Mouse (Mus musculus): Measurements from ENCODE around the gene Ascl5. TPM values are rescaled to one million over a fixed set of nuclear protein-coding genes. Genes with fewer than 3 reads are reported as not detected.

Ascl5 gene
- polyA plus RNA-seq, 2 experiments, result 0.18 TPM; not detected in 1

DNA sequence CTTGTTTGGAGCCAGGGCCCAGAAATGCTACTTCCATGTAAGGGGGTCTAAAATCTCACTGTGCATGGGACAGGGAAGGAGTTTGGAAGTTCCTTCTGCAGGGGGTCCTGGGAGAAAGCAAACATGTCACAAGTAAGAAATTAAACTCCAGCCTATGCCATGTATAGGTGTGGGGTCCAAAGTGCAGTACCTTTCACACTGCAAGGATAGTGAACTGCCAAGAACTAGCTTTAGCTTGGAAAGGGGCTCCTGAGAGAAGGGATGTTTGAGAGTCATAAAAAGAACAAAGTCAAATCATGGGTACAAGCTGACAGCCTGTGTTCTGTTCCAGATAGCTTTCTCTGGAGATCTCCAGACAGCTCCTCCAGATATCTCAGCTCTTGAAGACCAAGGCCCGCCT is 30.6 kb downstream of the Ascl5 start:
- Histone ChIP-seq H3K36me3 (ENCODE audit: control insufficient read depth, insufficient read depth, low read length) (no peaks in the 10 kb centered on the region), H3K9ac (ENCODE audit: low read depth, low read length, severe bottlenecking) (no peak overlapping the region), H3K4me3 (replicated peaks; ENCODE audit: low read length) (no peak overlapping the region), H3K9me3 (ENCODE audit: control insufficient read depth, low read length) (no peaks in the 10 kb centered on the region; the same call in 1 of the 2 replicates), H3K4me1 (ENCODE audit: control insufficient read depth, insufficient read depth, low read length) (no peaks in the 10 kb centered on the region), H3K27me3 (ENCODE audit: control insufficient read depth, insufficient read depth, low read length) (no peaks in the 10 kb centered on the region), H3K4me2 (replicated peaks; ENCODE audit: low read depth, low read length, severe bottlenecking) (no peak overlapping the region), H3K27ac (replicated peaks; ENCODE audit: low read depth, low read length) (no peak overlapping the region)
- no peak for TF ChIP-seq POLR2A (IDR thresholded peaks at IDR 0.05; ENCODE audit: borderline replicate concordance, extremely low read depth, insufficient read depth, insufficient read length)
- ATAC-seq (ENCODE audit: low FRiP score, low read depth), result no peak
- DNase-seq (ENCODE audit: low spot score), result no peak
- 91% methylated on average over 1 of the region's 1 CpGs for WGBS

DNA sequence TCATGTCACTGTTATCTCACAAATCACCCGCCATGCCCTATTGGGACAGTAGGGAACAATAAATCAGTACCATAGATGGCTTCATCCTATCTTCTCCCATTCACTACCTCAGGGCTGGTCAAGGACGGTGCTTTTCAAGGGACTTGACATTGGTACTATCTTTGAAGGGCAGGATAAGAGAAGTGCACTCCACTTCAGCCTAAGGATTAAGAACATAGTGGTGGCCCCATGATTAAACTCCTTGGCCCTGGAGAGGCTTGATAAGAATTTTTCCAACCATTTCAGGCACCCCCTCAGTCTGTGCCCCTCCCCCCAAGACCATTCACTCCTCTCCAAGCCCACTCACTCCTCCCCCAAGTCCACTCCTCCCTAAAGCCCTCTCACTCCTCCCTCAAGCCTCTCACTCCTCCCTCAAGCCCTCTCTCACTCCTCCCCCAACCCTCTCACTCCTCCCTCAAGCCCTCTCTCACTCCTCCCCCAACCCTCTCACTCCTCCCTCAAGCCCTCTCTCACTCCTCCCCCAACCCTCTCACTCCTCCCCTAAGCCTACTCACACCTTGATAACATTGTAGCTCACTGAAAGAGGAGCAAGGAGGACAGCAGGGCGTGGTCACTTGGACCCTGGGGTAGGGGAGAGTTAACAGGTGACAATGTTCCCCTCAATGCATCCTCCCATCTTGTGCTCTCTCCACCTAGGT is 35.5 kb downstream of the Ascl5 start:
- Histone ChIP-seq H3K27ac (replicated peaks; ENCODE audit: low read depth, low read length) (no peak overlapping the region), H3K9ac (ENCODE audit: low read depth, low read length, severe bottlenecking) (no peak overlapping the region), H3K36me3 (ENCODE audit: control insufficient read depth, insufficient read depth, low read length) (no peaks in the 10 kb centered on the region), H3K9me3 (ENCODE audit: control insufficient read depth, low read length) (no peaks in the 10 kb centered on the region; the same call in 1 of the 2 replicates), H3K4me2 (replicated peaks; ENCODE audit: low read depth, low read length, severe bottlenecking) (no peak overlapping the region), H3K4me3 (replicated peaks; ENCODE audit: low read length) (no peak overlapping the region), H3K27me3 (ENCODE audit: control insufficient read depth, insufficient read depth, low read length) (no peaks in the 10 kb centered on the region), H3K4me1 (ENCODE audit: control insufficient read depth, insufficient read depth, low read length) (no peaks in the 10 kb centered on the region)
- no peak for TF ChIP-seq POLR2A (IDR thresholded peaks at IDR 0.05; ENCODE audit: borderline replicate concordance, extremely low read depth, insufficient read depth, insufficient read length)
- 78% methylated on average over 3 of the region's 3 CpGs for WGBS
- DNase-seq (ENCODE audit: low spot score), result no peak
- ATAC-seq (ENCODE audit: low FRiP score, low read depth), result no peak

DNA sequence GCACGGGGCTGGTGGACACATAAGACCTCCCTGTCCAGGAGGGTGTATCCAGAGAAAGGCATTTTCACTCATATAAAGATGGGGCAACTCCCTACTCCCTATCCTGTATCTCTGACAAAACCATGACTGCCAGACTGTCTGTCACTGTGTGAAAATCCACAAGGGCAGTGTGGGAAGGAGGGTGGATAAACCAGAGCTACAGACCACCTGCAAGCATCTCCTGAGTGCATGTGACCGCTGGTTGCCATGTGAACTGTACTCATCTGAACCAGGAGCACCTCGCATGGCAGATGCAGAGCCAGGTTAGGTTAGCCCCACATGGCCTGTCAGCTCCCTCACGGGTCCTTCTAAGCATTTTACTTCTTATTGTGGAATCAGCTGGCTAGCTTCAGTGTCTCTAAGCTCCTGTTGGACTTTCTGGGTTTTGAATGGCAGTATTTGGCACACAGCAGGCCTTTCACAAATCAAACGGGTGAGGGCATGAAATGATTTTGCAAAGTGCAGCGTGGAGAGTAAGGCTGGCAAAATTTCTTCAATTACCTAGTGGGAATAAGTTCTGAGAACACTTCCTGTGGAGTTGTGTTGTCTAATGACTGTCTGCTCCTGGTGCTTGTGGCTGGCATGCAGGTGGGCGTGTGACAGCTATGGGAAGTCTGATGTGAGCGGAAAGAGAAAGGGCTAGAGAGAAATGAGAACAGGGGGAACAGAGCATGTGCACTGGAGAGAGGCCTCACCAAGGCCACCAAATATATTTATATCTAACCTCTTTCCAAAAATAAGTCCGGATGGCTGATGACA is 39.0 kb downstream of the Ascl5 start:
- H3K4me3 ChIP-seq (replicated peaks; ENCODE audit: low read length), result no peak overlapping the region
- no peak for TF ChIP-seq POLR2A (IDR thresholded peaks at IDR 0.05; ENCODE audit: borderline replicate concordance, extremely low read depth, insufficient read depth, insufficient read length)
- DNase-seq (ENCODE audit: low spot score), result no peak
- 72% methylated on average over 9 of the region's 9 CpGs for WGBS
- H3K9ac ChIP-seq (ENCODE audit: low read depth, low read length, severe bottlenecking), result no peak overlapping the region
- no peaks in the 10 kb centered on the region for H3K9me3 ChIP-seq (ENCODE audit: control insufficient read depth, low read length)
- H3K27ac ChIP-seq (replicated peaks; ENCODE audit: low read depth, low read length), result no peak overlapping the region
- H3K4me2 ChIP-seq (replicated peaks; ENCODE audit: low read depth, low read length, severe bottlenecking), result no peak overlapping the region
- H3K4me1 ChIP-seq (ENCODE audit: control insufficient read depth, insufficient read depth, low read length), result no peaks in the 10 kb centered on the region
- ATAC-seq (ENCODE audit: low FRiP score, low read depth), result no peak
- H3K36me3 ChIP-seq (ENCODE audit: control insufficient read depth, insufficient read depth, low read length), result no peaks in the 10 kb centered on the region
- H3K27me3 ChIP-seq (ENCODE audit: control insufficient read depth, insufficient read depth, low read length), result no peaks in the 10 kb centered on the region

DNA sequence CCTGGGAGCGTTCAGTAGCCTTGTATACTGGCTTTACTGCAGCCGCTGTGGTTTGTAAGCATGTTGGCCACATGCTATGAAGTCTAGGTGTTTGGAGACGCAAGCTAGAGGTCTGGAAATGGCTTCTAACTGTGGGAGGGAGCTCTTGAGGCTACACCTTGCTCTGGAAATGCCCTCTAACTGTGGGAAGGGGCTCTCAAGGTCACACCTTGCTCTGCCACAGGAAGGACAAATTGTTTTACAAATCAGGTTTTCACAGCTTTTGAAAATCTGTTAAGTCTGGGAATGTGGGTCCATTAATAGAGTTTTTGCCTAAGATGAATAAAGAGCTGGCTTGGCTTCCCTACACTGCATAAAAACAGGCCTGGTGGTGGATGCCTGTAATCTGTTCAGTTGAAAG is 43.1 kb downstream of the Ascl5 start:
- ATAC-seq (ENCODE audit: low FRiP score, low read depth) (no peak), DNase-seq (ENCODE audit: low spot score) (no peak)
- no peak for TF ChIP-seq POLR2A (IDR thresholded peaks at IDR 0.05; ENCODE audit: borderline replicate concordance, extremely low read depth, insufficient read depth, insufficient read length)
- H3K9ac ChIP-seq (ENCODE audit: low read depth, low read length, severe bottlenecking), result no peak overlapping the region
- H3K4me2 ChIP-seq (replicated peaks; ENCODE audit: low read depth, low read length, severe bottlenecking), result no peak overlapping the region
- H3K4me1 ChIP-seq (ENCODE audit: control insufficient read depth, insufficient read depth, low read length), result no peaks in the 10 kb centered on the region
- H3K27me3 ChIP-seq (ENCODE audit: control insufficient read depth, insufficient read depth, low read length), result no peaks in the 10 kb centered on the region
- H3K4me3 ChIP-seq (replicated peaks; ENCODE audit: low read length), result no peak overlapping the region
- no peaks in the 10 kb centered on the region for H3K36me3 ChIP-seq (ENCODE audit: control insufficient read depth, insufficient read depth, low read length)
- H3K27ac ChIP-seq (replicated peaks; ENCODE audit: low read depth, low read length), result no peak overlapping the region
- WGBS, result 52% methylated on average over 3 of the region's 3 CpGs
- no peaks in the 10 kb centered on the region for H3K9me3 ChIP-seq (ENCODE audit: control insufficient read depth, low read length)

DNA sequence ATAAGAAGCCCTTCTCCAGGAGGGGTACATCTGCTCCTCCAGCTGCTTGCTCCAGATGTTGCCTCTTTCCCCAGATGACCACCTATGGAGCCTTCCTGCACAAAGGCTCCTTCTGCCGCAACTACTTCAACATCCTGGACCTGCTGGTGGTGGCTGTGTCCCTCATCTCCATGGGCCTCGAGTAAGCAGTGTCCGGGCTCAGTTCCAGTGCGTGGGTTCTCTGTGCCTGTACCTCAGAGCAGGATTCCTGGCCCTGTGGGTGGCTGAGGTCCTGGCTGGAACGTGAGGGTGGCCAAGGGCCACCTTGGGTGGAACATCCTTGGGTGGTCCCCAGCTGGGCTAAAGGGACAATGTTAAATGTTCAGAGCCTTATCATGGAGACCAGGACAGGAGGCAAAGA is 44.2 kb downstream of the Ascl5 start:
- WGBS, result 67% methylated on average over 5 of the region's 5 CpGs
- ATAC-seq (ENCODE audit: low FRiP score, low read depth), result no peak

More for the DNA sequence above, 44.2 kb downstream of the Ascl5 start:
- Histone ChIP-seq H3K9me3 (ENCODE audit: control insufficient read depth, low read length) (no peaks in the 10 kb centered on the region), H3K9ac (ENCODE audit: low read depth, low read length, severe bottlenecking) (no peak overlapping the region), H3K4me3 (replicated peaks; ENCODE audit: low read length) (no peak overlapping the region), H3K4me2 (replicated peaks; ENCODE audit: low read depth, low read length, severe bottlenecking) (no peak overlapping the region), H3K4me1 (ENCODE audit: control insufficient read depth, insufficient read depth, low read length) (no peaks in the 10 kb centered on the region), H3K27ac (replicated peaks; ENCODE audit: low read depth, low read length) (no peak overlapping the region), H3K36me3 (ENCODE audit: control insufficient read depth, insufficient read depth, low read length) (no peaks in the 10 kb centered on the region), H3K27me3 (ENCODE audit: control insufficient read depth, insufficient read depth, low read length) (no peaks in the 10 kb centered on the region)
- no peak for DNase-seq (ENCODE audit: low spot score)
- TF ChIP-seq POLR2A (IDR thresholded peaks at IDR 0.05; ENCODE audit: borderline replicate concordance, extremely low read depth, insufficient read depth, insufficient read length), result no peak

Other genes with a start within 250 kb of the Ascl5 start
- 10.9 and 12.2 TPM in 2 replicates for gene Lad1, start 232.2 kb upstream of the Ascl5 start, polyA plus RNA-seq (2012; rRNA removed)
- gene Lad1, start 232.2 kb upstream of the Ascl5 start, polyA plus RNA-seq (2014; fragmentation: Nextera tagmentation; extraction: Ambion mirVana), result 20.9 and 25.9 TPM in 2 replicates
- 44.5 and 108 TPM in 2 replicates for gene Tnnt2, start 214.4 kb upstream of the Ascl5 start, polyA plus RNA-seq (2012; rRNA removed)
- 78.3 and 104 TPM in 2 replicates for gene Tnnt2, start 214.4 kb upstream of the Ascl5 start, polyA plus RNA-seq (2014; fragmentation: Nextera tagmentation; extraction: Ambion mirVana)
- gene Pkp1, start 131.6 kb upstream of the Ascl5 start, polyA plus RNA-seq (2012; rRNA removed), result 36.0 and 41.5 TPM in 2 replicates
- 25.5 and 31.2 TPM in 2 replicates for gene Pkp1, start 131.6 kb upstream of the Ascl5 start, polyA plus RNA-seq (2014; fragmentation: Nextera tagmentation; extraction: Ambion mirVana)
- 0.69 and 0.74 TPM in 2 replicates for gene Igfn1, start 44.5 kb upstream of the Ascl5 start, polyA plus RNA-seq (2012; rRNA removed)
- gene Igfn1, start 44.5 kb upstream of the Ascl5 start, polyA plus RNA-seq (2014; fragmentation: Nextera tagmentation; extraction: Ambion mirVana), result 0.14 and 0.28 TPM in 2 replicates
- 162 and 190 TPM in 2 replicates for gene Tmem9, start 42.7 kb upstream of the Ascl5 start, polyA plus RNA-seq (2012; rRNA removed)
- 98.6 and 111 TPM in 2 replicates for gene Tmem9, start 42.7 kb upstream of the Ascl5 start, polyA plus RNA-seq (2014; fragmentation: Nextera tagmentation; extraction: Ambion mirVana)
- 16.6 and 22.4 TPM in 2 replicates for gene Cacna1s, start 1.9 kb downstream of the Ascl5 start, polyA plus RNA-seq (2012; rRNA removed)
- 4.3 and 6.9 TPM in 2 replicates for gene Cacna1s, start 1.9 kb downstream of the Ascl5 start, polyA plus RNA-seq (2014; fragmentation: Nextera tagmentation; extraction: Ambion mirVana)
- gene Kif21b, start 80.6 kb downstream of the Ascl5 start, polyA plus RNA-seq (2012; rRNA removed), result 10.9 and 13.2 TPM in 2 replicates
- gene Kif21b, start 80.6 kb downstream of the Ascl5 start, polyA plus RNA-seq (2014; fragmentation: Nextera tagmentation; extraction: Ambion mirVana), result 3.6 and 3.8 TPM in 2 replicates
- 0.68 and 0.96 TPM in 2 replicates for gene Mroh3, start 162.0 kb downstream of the Ascl5 start, polyA plus RNA-seq (2012; rRNA removed)
- 0.17 TPM in 1 of 2 replicates, not detected in the other for gene Mroh3, start 162.0 kb downstream of the Ascl5 start, polyA plus RNA-seq (2014; fragmentation: Nextera tagmentation; extraction: Ambion mirVana)
- gene Inava, start 183.5 kb downstream of the Ascl5 start, polyA plus RNA-seq (2012; rRNA removed), result 17.3 and 27.6 TPM in 2 replicates
- gene Inava, start 183.5 kb downstream of the Ascl5 start, polyA plus RNA-seq (2014; fragmentation: Nextera tagmentation; extraction: Ambion mirVana), result 16.0 and 19.0 TPM in 2 replicates
- gene Gpr25, start 210.1 kb downstream of the Ascl5 start, polyA plus RNA-seq (2012; rRNA removed), result 0.68 and 0.88 TPM in 2 replicates
- gene Gpr25, start 210.1 kb downstream of the Ascl5 start, polyA plus RNA-seq (2014; fragmentation: Nextera tagmentation; extraction: Ambion mirVana), result 0.21 TPM in 1 of 2 replicates, not detected in the other

Data from limb, embryonic 14.5 days (tissue).